Mouse (Mus musculus) neutrophil, adult 65 days (primary cell): ENCODE measurements around the gene Gm3512. TPM values are rescaled to one million over a fixed set of nuclear protein-coding genes. Genes with fewer than 3 reads are reported as not detected.

Source experiments
- total RNA-seq: library from RNA; stranded (reverse); gene quantifications from 2 replicates; pipeline ENCODE4 v1.2.4, GENCODE M21; 2023

Gm3512 gene
- not detected in 2 replicates for total RNA-seq

DNA sequence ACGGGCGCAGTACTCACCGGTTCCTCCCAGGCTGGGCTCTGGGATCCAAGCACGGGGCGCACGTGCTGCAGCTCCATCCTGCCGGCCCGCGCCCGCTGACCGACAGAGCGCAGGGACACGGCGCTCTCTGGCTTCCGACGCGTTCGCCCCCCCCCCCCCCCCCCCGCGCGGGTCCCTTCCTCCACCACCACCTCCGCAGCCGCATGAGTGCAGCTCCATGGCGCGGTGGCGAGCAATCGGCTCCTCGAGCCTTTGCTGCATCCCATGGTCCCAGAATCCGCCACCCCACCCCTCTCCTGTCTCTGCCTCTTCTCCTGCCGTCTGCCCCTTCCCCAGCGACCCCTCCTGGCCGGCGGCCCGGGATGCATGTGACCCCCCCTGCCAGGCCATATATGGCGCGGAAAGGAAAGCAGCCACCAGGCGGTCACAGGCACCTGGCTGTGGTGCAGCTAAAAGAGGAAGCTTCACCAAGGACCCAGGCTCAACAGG is at the start of gene Gm3512:
Gm3512 (minus strand) TSS at position 51 of the 489 bp plus-strand sequence.

GRCm38 (mm10) chr14:7194440-7194839 is 20.1 kb upstream of the Gm3512 start, which contains the start of gene Gm16434:
TSS of gene Gm16434 (minus strand) at chr14:7194540.

DNA sequence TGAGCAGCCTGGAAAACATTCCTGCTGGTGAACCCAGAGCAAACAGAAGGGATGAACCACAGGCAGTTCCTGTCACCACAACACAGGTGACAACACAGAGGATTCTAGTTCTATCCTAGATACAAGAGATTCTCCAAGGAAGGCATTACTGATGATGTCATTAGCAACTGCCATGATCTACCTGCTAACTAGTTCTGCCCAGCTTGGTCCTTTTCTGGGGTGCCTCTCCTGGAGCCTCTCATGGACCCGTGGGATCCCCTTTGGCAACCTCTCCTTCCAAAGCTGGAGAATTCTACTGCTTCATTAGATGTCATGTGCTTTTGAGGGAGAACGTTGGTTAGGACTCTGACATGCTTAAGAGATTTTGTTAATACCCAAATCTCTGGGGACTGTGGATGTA is 49.0 kb downstream of the Gm3512 start, which contains the start of gene Gm6676:
Gm6676 (minus strand) TSS at position 101 of the 400 bp plus-strand sequence.

Other genes with a start within 250 kb of the Gm3512 start
- not detected in 2 replicates for gene Gm6356, start 200.7 kb downstream of the Gm3512 start, total RNA-seq
- gene Gm10406, start 147.1 kb downstream of the Gm3512 start, total RNA-seq: not detected in 2 replicates
- gene Gm3685, start 129.6 kb downstream of the Gm3512 start, total RNA-seq: not detected in 2 replicates
- not detected in 2 replicates for gene Gm3696, start 73.9 kb downstream of the Gm3512 start, total RNA-seq
- gene Gm6676, start 49.1 kb downstream of the Gm3512 start, total RNA-seq: not detected in 2 replicates
- not detected in 2 replicates for gene Gm16434, start 20.0 kb upstream of the Gm3512 start, total RNA-seq
- not detected in 2 replicates for gene Gm3727, start 90.2 kb upstream of the Gm3512 start, total RNA-seq
- gene Gm3739, start 140.5 kb upstream of the Gm3512 start, total RNA-seq: not detected in 2 replicates
- gene Gm5797, start 157.9 kb upstream of the Gm3512 start, total RNA-seq: not detected in 2 replicates
- not detected in 2 replicates for gene Gm8374, start 190.6 kb upstream of the Gm3512 start, total RNA-seq